8 mouse cellular contexts compared by ENCODE assay signal in genomic region chr9:35267146-35267975, GRCm38 (mm10). TPM values are rescaled to one million over a fixed set of nuclear protein-coding genes. Genes with fewer than 3 reads are reported as not detected.
A peak's percentile ranks its signal among the peaks of the same experiment; 100 is the strongest.
DNase-seq lines count a peak whose midpoint lies in the region; ATAC-seq lines count a peak whose summit lies in the region.

TSS of gene Fam118b (minus strand) at chr9:35267805.
TSS of gene Rpusd4 (plus strand) at chr9:35267865.

- ATAC-seq in intestine, embryonic 14.5 days (replicated peaks; ENCODE audit: low FRiP score, low TSS enrichment, low read depth) = peak; percentile 92

- peak within 1 kb of the TSS; percentile 85 for H3K4me2 ChIP-seq in intestine, embryonic 14.5 days (ENCODE audit: low read length)

- peak within 1 kb of the TSS; percentile 71 for H3K9ac ChIP-seq in intestine, embryonic 14.5 days (ENCODE audit: low read length)

- H3K27ac ChIP-seq in intestine, embryonic 14.5 days (ENCODE audit: low read depth) = peak within 1 kb of the TSS; percentile 49

- H3K4me3 ChIP-seq in intestine, embryonic 14.5 days (ENCODE audit: low read depth, low read length) = peak within 1 kb of the TSS; percentile 80

- H3K36me3 ChIP-seq in intestine, embryonic 14.5 days (ENCODE audit: control insufficient read depth, insufficient read depth, low read length) = peaks cover 18% of the 10 kb centered on the region

- intact Hi-C loops in gastrocnemius, postnatal 14 days (cut with DNase I; ENCODE audit: low total_unique reads) = loop anchor here (10.0 kb wide), 1 partner anchor 83 kb away; no protein-coding TSS in a partner anchor
- intact Hi-C loops in left cerebral cortex, postnatal 14 days (cut with DNase I) = loop anchor here (2.0 kb wide), 1 partner anchor 57 kb away; the partner anchor contains the start of gene Foxred1

- peak; percentile 91 for DNase-seq in adipocyte (ENCODE audit: low spot score)
- peak; percentile 98 for DNase-seq in embryo, embryonic 10 days (ENCODE audit: low spot score)
- DNase-seq in gastrocnemius, postnatal 14 days = peak; percentile 94
- peak; percentile 92 for DNase-seq in intestine, embryonic 14.5 days (ENCODE audit: low spot score)
- DNase-seq in left cerebral cortex, postnatal 14 days (ENCODE audit: low spot score in 2 of 2) = peak; percentile 94 to 95
- peak; percentile 94 for DNase-seq in mesoderm, embryonic 11.5 days (ENCODE audit: low read depth, low spot score)
- DNase-seq in right cerebral cortex, postnatal 36 days (ENCODE audit: low spot score in 2 of 2) = peak; percentile 90
- peak; percentile 92 for DNase-seq in yolk sac, embryonic 10.5 days (ENCODE audit: low spot score)

- no peaks in the 10 kb centered on the region for H3K27me3 ChIP-seq in intestine, embryonic 14.5 days (replicated peaks; ENCODE audit: control insufficient read depth, insufficient read depth, low read length)

- WGBS in intestine, embryonic 14.5 days = under 1% methylated on average over 62 of the region's 62 CpGs

- H3K4me1 ChIP-seq in intestine, embryonic 14.5 days (replicated peaks; ENCODE audit: control insufficient read depth, insufficient read depth, low read length) = peaks cover 8% of the 10 kb centered on the region

- H3K9me3 ChIP-seq in intestine, embryonic 14.5 days (ENCODE audit: control insufficient read depth, low read length) = no peaks in the 10 kb centered on the region

RNA-seq across cellular contexts. Expression of gene Fam118b, which starts in this region (rescaled TPM):
- total RNA-seq in gastrocnemius, postnatal 14 days (2021) = 10 to 100 TPM; 18.1 to 19.8 TPM
- 43.1 and 43.2 TPM in 2 replicates for polyA plus RNA-seq in intestine, embryonic 14.5 days (2014; fragmentation: Nextera tagmentation; extraction: Ambion mirVana)
- 10 to 100 TPM; 22.4 to 24.4 TPM for total RNA-seq in left cerebral cortex, postnatal 14 days (2021)

RNA-seq across cellular contexts. Expression of gene Rpusd4, which starts in this region (rescaled TPM):
- 1 to 10 TPM; 6.7 to 6.8 TPM for total RNA-seq in gastrocnemius, postnatal 14 days (2021)
- 29.1 and 37.1 TPM in 2 replicates for polyA plus RNA-seq in intestine, embryonic 14.5 days (2014; fragmentation: Nextera tagmentation; extraction: Ambion mirVana)
- 1 to 10 TPM; 7.2 to 7.3 TPM for total RNA-seq in left cerebral cortex, postnatal 14 days (2021)

Comparison
In these comparisons a context has a peak if more than half of its experiments do, and no peak if none do; other contexts are left out.
1. Peak in every context shown above with its lines: DNase-seq, ATAC-seq, H3K4me3 ChIP-seq and H3K27ac ChIP-seq.